Mouse (Mus musculus) myocyte (in vitro differentiated cells): ENCODE data around the gene Olfr740.

Source experiments
- MYOD1 ChIP-seq, 3 experiments: IDR thresholded peaks; one replicate each; pipeline ENCODE4 v1.6.1; 2011; ENCODE audit warnings: control low read depth in 2 of 3, low read depth in 2 of 3, mild to moderate bottlenecking in 2 of 3, moderate library complexity in 1 of 3; ENCODE audit not compliant: insufficient read length in 2 of 3, control insufficient read depth in 1 of 3
- MYOG ChIP-seq, 3 experiments: IDR thresholded peaks; one replicate each; pipeline ENCODE4 v1.6.1; 2011; ENCODE audit warnings: control low read depth in 2 of 3, low read depth in 2 of 3, mild to moderate bottlenecking in 2 of 3; ENCODE audit not compliant: insufficient read length in 2 of 3, control insufficient read depth in 1 of 3, insufficient read depth in 1 of 3
- POLR2A ChIP-seq: IDR thresholded peaks from one replicate; pipeline ENCODE4 v1.6.1; 2011; ENCODE audit warnings: low read depth, mild to moderate bottlenecking, control low read depth, moderate library complexity; ENCODE audit not compliant: insufficient read length

GRCm38 (mm10) chr14:50445245-50445644, at the start of gene Olfr740:
- TF ChIP-seq POLR2A (no peak), MYOD1 (IDR thresholded peaks at IDR 0.05; ENCODE audit: control insufficient read depth in 1 of 3, insufficient read length in 2 of 3, low read depth in 2 of 3) (no peak), MYOG (IDR thresholded peaks at IDR 0.05; ENCODE audit: control insufficient read depth in 1 of 3, insufficient read depth in 1 of 3, insufficient read length in 2 of 3, low read depth in 2 of 3) (no peak)
